Mouse (Mus musculus): ENCODE results near the gene Rapgef4.
A peak's percentile ranks its signal among the peaks of the same experiment; 100 is the strongest.

The Rapgef4 gene

DNA sequence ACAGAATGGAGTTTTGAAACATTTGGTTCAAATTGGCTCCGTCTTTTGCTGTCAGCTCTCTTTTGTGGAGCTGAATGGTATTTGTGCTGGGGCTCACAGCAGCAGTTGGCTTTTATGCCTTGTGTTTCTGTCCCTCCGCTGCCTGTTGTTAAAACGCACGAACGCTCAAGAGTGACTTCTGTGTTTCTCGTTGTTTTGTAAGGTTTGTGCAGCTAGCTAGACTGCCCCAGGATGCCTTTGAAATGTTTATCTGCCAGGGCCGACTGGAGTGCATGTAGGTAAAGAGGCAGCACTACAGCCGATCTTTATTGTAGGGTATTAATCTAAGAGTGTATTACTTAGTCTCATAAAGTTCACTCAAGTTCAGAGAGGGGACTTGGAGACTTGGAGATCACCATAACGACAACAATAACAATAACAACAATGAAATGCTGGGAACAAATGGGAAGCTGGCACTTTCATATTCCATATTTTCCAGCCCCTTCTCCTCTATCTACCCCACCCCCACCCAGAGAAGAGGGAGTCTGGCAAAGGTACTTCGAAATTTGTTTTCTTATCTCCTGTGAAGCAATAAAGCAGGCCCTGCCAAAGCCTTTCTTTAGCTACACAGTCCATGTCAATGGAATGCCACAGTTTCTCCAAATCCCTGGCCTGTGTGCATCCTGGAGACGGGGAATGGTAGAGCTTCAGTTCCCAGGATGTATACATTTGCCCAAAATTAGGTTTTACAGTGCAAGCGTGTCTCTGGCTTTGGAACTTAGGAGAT lies 262.1 kb downstream of the Rapgef4 start:
- no peak for DNase-seq

DNA sequence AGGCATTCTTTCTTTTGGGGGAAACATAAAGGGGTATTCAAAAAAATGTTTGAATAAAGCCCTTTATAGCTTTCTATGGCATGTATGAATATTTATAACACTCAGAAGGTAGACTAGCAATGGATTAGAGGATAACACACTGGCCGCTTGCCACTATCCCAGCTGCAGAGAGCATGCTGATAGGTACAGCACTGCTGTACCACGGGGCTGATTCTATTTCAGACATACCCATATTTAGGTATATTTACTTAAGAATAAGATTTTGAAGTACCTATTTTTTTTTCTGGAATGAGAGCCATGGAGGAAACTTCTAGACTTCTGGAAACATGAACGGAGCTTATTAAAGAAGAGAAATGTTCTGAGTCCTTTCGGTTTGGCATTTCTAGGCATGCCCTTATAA lies 264.6 kb downstream of the Rapgef4 start:
- no peak for DNase-seq

DNA sequence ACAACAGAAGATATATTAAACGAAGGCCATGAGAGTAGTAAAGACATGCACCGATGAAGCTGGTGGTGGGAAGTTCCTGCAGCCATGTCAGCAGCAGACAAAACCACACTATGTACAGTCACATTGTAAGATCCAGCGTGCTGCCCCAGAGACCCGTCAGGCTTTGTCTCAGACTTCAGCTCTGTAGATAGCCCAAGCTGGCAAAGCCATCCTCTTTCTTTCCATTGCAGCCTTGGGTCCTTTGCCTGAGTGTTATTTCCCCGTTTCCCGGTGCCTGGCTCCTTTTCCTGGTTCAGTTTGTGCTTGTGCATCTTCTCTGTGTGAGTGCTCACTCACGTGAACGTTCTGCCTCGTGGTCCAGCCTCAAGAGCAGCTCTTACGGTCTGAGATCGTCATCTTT lies 265.3 kb downstream of the Rapgef4 start:
- no peak for DNase-seq

DNA sequence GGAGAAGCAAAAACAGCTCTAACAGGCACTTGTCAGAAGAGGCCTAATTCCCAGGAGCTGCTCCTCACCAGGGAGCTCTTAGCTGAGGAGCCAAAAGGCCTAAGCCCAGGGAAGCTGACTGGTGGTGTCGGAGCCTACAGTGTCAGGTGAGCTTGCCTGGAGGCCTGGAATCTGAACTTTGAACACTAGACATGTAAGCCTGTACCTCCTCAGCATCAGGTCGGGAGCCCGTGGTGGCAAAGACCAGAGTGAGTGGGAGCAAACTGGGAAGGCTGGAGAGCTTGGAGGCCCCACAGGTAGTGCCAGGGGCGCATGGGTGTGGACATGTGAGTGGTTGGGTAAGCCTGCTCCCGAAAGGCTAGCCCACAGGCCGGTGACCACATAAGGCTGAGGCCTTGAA lies 266.8 kb downstream of the Rapgef4 start:
- no peak for DNase-seq

DNA sequence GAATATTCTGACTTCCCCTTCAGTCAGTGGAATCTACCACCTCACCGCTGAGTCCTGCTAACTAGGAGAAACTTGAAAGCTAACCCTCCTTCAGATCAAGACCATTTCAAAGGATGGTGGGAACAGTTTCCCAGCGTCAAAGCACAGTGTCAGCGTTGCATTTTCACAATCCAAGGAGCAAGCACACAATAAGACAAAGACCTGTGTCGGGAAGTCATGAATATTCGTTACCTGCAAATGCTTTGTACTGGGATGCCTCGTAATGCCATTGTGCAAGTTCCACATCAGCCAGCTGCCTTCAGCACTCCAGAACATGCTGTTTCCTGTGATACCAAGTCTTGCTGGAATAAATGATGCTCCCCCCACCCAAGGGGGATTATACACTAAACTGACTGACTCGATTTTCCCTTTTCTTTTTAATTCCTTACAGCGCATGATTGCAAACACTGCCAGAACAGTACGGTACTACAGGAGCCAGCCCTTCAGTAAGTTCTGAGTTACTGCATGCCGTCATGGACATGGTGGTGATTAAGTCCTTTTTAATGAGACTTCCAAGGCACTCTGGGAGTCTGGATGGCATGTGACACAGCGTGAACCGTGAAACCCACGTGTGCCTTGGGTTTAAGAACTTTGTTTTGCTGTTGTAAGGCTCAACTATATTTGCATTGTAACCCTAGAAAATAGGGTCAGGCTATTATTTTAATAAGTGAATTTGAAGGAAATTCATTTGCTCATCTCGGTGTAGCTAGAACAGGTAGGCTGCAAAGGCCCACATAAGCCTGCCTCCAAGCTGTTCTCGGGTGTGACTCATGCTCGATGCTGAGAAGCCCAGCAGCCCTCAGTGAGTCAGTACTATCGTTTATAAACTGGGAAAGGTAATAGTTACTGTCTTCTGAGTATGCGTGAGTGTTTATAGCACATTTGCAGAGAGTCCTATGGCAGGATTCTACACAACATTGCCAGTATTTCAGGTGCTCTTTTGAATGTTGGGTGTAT lies 271.8 kb downstream of the Rapgef4 start:
- DNase-seq, result no peak

DNA sequence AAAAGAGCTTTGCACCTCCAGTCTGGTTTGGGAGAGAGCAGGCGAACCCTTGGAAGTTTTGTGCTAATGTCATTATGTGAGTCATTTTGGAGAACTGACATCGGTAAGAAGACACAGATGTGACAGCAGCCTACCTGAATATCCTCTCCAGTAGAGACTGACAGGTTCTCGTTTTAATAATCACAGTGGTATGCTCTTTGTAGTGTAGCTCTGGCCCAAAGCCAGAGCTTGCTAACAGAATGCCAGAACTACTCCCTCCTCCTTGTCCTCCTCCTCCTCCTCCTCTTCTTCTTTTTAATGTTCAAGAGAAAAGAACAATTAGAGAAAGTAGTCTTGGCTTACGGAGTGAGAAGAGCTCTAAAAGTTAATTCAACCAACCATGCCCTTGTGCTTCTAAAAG lies 272.8 kb downstream of the Rapgef4 start:
- DNase-seq, result no peak

DNA sequence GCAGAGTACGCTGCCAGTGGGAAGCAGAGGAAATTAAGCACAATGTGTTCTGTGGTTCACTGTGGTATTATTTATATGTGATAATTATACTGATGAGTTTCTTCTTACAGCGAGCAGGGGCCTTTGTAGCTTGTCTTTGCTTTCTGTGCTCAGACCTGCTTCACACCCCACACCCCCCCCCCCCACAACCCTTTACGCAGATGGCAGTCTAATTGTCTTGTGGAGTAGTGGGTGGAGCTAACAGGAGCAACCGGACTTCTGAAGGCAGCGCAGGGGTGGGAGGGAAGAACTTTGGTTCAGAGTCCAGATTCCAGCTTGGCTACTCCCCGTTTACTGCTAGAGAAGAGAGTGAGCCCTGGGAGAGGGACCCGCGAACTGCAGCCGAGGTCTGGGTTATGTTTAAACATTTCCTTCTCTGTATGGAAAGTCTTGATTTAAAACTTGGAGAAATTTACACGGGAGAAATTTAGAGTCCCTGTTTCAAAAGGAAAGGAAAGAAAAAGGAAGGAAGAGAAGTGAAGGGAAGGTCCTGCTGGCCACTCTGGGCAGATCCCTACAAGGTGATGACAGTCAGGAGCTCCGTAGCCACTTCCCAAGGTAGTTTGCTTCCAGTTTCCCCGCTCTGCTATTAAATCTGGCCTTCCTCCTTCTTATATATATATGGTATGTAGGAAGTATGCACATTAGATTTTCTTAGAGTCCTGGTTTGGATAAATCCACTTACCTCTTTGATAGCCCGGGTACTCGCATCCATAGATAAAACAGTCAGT lies 274.0 kb downstream of the Rapgef4 start:
- DNase-seq, result no peak

DNA sequence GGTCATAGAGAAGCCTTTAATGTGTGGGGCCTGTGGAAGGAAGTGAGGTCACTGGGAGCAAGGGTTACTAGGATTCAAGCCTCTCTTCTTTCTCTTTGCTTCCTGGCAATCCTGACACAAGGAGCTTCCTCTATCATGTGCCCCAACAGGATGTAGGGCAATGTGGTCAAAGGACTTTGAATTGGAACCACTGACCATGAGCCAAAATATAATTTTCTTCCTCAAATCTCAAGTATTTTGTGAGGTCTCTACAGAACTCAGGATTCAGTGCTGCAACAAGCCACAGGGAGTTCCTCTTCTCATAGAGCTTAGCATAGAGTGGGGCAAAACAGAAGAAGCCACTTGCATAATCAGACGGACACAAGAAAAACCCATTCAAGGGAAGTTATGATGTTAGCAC lies 279.7 kb downstream of the Rapgef4 start:
- no peak for DNase-seq

DNA sequence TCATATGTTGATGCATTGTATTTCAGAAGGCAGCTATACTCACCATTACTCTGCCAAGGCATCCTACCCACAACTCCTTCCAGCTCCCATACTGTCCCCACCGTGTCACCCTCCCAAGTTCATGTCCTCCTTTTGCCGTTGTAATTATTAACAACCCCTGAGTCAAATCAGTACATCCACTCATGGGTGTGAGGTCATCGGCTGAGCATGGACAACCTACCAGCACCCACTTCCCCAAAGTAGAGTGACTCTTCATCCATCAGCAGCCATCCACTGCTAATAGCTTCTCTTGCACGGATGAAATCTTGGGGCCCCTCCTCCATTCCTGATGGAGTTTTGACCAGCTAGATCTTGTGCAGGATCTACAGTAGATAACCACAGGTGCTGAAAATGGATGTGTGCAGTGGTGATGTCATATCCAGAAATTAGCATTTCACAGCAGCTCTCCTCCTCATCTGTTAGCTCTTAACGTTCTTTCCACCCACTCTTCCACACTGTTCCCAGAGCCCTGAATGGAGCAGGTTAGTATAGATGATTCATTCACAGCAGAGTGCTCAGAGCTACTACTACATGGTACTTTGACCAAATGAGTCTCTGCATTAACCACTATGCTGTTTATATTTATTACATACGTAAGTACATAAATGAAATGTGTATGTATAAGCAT lies 281.9 kb downstream of the Rapgef4 start:
- no peak for DNase-seq

DNA sequence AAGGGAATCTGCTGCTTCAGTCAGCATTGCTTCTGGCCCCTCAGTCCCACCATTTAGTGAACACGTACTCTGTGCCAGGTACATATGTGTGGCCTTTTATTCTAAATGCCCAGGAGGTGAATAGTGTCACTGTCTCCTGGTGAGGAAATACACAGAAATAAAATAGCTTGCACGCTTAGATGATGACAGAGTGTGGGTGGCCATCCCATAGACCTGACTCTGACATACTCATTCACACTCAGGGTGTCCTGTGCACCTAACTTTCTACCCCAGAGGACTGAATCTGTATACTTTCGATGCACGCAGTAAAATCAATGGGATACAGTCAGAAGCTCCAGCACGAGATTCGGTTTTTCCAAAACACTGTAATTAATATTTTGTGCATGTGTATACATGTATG lies 286.4 kb downstream of the Rapgef4 start:
- no peak for DNase-seq

DNA sequence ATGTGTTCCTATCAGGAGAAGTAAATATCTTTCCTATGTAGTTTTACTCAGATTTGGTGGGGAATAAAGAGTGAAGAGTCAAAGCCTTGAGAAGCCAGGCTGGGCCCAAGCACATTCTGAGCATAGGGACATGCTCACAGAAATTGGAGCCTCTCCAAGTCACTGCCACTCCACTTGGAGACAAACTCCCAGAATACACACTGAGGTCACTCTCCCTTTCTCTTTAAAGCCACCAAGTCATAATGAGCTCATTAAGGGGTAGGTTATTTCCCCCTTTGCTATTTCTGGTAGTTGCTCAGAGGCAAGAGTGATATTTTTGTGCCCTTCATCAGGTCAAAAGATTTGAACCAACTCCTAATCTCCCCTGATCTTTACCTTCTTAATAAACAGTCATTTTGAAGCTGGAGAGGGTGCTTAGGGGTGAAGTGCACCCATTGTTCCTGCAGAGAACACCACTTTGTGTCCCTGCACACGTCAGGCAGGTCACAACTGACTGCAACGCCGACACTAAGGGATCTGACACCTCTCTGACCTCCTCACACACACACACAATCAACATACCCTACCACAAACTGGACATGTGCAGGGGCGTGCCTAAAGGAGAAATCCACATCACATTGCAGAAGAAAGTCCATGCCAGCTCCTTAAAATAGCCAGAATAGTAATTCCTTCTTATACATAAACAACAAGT lies 288.8 kb downstream of the Rapgef4 start:
- no peak for DNase-seq

DNA sequence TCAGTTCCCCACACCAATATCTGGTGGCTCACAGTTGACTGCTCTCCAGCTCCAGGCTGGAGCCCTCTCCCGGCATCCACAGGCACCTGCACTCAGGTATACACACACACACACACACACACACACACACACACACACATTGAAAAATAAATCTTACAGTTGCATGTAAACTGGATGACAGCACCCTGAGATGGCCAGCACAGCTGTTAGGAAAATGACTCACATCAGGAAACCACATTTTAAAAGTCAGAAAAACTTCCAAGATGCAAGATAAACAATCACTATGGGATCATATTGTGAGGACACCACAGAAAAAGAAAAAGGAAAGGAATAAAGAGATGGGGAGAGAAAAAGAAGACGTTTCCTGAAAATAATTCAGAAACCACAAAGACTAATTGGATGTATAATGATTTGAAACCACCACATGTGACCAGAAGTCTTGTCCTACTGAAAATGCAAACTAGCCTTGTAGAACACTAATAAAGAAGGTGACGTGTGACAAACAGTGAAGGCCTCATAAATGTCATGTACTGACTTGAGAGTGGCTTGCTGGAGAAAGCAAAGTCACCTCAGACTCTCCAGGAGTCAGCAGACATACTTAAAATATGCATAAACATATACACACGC lies 297.3 kb downstream of the Rapgef4 start:
- no peak for DNase-seq

DNA sequence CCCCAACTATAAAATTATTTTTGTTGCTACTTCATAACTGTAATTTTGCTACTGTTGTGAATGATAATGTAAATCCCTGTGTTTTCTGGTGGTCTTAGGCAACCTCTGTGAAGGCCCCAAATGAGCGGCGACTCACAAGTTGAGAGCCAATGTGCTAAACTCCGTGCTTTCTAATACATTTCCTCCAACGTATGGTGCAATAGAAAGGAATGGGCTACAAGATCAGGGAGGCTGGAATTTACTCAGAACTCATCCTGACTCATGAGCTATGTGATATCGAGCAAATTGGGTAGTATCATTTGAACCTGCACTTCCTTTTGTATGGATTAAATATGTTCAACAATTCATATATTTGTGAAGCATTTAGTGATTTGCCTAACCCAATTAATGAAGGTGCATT lies 299.5 kb downstream of the Rapgef4 start:
- DNase-seq, result no peak

DNA sequence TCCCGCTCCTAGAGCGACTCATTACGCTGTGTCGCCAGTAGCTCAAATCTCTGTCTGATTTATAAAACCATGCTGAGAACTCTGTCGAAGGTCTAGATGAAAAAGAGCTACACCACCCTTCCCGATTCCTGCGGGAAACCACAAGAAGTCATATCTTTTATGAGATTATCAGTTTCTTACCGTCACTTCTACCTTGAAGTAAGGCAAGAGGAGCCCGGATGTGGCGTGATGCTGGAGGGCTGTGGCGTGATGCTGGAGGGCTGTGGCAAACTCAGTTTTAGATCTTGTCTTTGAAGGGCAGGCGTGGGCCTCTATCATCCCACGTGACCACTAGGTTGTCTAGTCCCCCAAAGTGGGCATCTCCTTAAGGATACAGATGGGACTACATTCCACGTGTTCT lies 300.9 kb downstream of the Rapgef4 start:
- DNase-seq, result no peak

DNA sequence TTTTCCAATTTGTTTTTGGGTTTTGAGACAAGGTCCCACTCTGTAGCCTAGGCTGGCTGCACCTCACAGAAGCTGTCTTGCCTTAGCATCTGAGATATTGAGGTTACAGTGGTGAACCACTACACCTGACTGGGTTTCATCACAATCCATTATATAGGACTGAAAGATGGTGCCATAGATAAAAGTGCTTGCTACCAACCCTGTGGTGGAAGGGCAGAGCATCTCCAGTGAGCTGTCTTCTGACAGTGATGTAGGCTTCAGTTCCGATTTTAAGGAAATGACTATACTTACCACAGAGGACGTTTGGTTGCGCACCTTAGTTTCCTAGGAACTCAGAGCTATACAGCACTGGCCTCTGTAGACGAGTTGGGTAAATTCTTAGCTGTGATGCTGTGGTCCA lies 301.7 kb downstream of the Rapgef4 start:
- DNase-seq, result no peak

DNA sequence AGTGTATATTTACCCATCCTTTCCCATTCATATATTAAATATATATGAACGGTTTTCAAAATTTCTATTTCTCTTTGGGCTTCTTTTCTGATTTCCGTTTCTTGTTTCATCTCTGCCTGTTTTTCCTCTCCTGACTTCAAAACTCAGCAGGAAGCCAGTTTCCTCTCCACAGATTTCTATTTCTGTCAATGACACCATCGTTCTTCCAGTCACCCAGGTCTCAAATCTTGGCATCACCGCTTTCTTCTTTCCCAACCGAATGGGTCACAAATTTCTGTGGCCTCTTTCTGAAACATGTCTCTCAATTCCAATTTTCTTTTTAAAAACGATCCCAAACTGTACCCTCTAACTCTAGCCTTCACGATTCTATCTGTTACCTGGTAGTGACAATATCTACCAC lies 303.6 kb downstream of the Rapgef4 start:
- DNase-seq, result no peak

DNA sequence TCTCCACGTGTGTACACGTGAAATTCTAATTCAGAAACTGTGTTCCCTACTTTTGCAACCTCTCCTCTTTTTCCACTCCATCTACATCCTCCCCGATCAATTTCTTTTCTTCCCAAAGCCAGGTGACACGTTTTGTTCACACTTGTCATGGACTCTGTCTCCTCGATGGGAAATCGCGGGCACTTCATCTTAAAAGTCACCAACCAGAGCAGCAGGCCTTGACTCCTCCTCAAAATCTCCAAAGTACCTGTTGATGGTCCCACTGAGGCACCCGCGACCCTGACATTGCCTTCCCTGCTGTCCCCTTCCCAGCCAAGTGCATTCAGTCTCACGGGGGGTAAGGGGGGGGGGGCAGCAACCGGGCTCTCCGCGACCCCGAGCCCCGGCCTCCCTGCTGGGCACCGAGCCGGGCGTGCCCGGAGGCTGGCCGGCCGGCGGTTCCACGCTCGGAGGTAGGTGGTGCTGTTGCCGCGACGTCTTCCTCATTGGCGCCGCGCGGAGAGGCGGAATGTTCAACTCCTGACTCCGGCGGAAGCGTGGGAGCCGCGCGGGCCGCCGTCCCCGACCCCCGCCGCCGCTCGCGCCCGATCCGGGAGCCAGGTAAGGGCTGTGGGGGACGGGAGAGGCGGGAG lies 304.3 kb downstream of the Rapgef4 start, which contains the start of gene Map3k20:
Gene Map3k20, plus strand, starts transcription at position 382 of the 632 bp plus-strand sequence.
- DNase-seq, result peak; percentile 70 to 75

DNA sequence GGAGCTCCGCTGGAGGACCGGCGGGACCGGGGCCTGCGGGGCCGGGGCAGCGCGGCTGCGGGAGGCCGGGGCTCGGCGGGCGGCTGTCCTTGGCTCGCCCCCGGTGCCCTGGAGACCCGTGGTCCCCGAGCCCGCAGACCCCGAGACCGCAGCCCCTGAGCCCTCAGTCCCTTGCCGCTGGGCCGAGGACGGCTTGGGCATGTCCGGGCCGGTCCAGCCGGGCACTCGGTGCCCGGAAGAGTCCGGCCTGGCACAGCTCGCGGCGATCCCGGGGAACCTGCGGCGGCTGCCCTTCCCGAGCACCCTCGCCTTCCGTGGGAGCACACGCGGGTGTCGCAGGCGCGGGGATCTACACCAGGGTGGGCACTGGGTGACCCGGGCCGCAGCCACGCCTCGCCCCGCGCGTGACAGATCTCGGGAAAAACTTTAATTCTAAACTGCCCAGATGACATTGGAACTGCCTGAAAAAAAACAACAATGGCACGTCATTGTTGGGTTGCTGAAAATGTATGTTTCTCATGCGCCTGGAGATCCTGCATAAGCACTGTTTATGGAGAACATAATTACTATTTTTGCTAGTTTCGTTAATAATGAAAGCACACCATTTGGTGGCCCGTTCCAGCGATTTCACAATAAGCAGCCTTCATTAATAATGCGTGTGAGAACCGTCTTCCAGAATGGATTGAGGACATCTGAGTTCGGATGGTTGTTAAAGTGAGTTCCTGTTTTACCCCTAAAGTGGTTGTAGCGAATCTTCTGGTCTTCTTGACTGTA lies 305.0 kb downstream of the Rapgef4 start:
- DNase-seq, result peak; percentile 15 to 25

DNA sequence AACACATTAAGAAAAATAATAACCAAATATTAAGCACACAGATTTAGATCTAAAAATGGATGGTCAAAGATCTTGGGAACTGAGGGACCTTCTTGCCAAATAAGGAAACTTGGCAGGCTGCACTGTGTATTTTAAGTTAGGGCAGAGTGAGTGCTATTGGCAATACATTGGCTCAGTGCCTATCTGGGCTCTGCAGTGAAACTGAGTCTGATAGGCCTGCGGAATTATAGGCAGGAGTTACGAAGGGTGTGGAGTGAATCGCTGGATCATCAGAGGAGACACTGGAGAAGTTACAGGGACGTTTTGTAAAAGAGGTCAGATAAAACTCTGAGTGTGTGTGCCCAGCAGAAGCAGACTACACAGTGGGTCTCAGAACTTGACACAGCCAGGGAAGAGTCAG lies 306.1 kb downstream of the Rapgef4 start:
- no peak for DNase-seq

DNA sequence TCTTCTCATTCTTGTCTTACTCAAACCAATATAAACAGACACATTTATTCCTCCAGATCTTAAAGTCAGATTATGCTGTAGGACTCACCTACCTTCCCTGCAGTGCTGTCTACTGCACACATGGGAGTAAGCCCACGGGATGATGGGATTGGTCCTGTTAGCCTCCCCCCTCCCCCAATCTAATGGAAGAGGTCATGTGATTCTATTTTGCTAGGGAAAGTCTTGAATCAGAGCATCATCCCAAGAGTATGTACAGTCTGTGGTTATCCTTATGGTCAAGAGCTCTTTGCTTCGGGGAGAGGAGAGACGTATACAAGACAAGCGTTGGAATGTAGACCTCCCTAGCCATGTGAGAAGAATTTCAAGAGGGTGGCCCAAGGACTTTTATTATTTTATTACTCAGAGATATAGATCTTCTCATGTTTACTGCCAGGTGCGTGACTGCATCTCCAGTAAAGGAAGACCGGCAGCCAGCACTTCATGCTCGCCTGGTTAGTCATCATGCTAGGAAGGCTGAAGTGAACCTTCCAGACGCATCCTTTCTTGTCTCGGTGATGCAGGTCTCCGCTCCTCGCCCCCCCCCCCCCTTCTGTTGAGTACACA lies 308.0 kb downstream of the Rapgef4 start:
- DNase-seq, result no peak
